ENCODE assay signal across 27 mouse cellular contexts in genomic region chr10:59277729-59278475, GRCm38 (mm10). TPM values are rescaled to one million over a fixed set of nuclear protein-coding genes. Genes with fewer than 3 reads are reported as not detected.
DNase-seq lines count a peak whose midpoint lies in the region; ATAC-seq lines count a peak whose summit lies in the region.
"Had no signal": no experiment of that assay in that cellular context is flagged by ENCODE, and none has a peak within 500 bp of the region (broad histone marks: within the 10 kb centered on the region; RNA-seq: fewer than 3 reads in every experiment).

No protein-coding gene starts in this region.

- H3K27me3 ChIP-seq in kidney, embryonic 16.5 days (ENCODE audit: insufficient read depth, low read length), result no peaks in the 10 kb centered on the region
- H3K27me3 ChIP-seq in kidney, embryonic 15.5 days, result no peaks in the 10 kb centered on the region
- H3K27me3 ChIP-seq in midbrain, embryonic 16.5 days (ENCODE audit: control insufficient read depth, insufficient read depth, low read depth, low read length), result no peaks in the 10 kb centered on the region
- no peaks in the 10 kb centered on the region for H3K27me3 ChIP-seq in midbrain, embryonic 14.5 days (ENCODE audit: control insufficient read depth, insufficient read depth, low read length)
- no peaks in the 10 kb centered on the region for H3K27me3 ChIP-seq in intestine, embryonic 16.5 days (replicated peaks; ENCODE audit: control insufficient read depth, insufficient read depth, low read length)
- H3K27me3 ChIP-seq: forebrain, embryonic 15.5 days; heart, embryonic 12.5 days; midbrain, embryonic 13.5 days; neural tube, embryonic 13.5 days had no signal

- no peaks in the 10 kb centered on the region for H3K9me3 ChIP-seq in kidney, embryonic 16.5 days (ENCODE audit: low read length)
- no peaks in the 10 kb centered on the region for H3K9me3 ChIP-seq in kidney, embryonic 15.5 days (replicated peaks)
- H3K9me3 ChIP-seq in midbrain, embryonic 16.5 days (replicated peaks; ENCODE audit: control insufficient read depth, low read length, poor library complexity, severe bottlenecking), result no peaks in the 10 kb centered on the region
- H3K9me3 ChIP-seq in midbrain, embryonic 14.5 days (ENCODE audit: control insufficient read depth, low read length), result no peaks in the 10 kb centered on the region
- H3K9me3 ChIP-seq in intestine, embryonic 16.5 days (ENCODE audit: control insufficient read depth, low read length), result no peaks in the 10 kb centered on the region
- H3K9me3 ChIP-seq: embryonic facial prominence, embryonic 10.5 days; forebrain, embryonic 15.5 days; heart, embryonic 12.5 days; limb, embryonic 10.5 days; midbrain, embryonic 13.5 days; neural tube, embryonic 13.5 days had no signal

- no peak for DNase-seq in midbrain, embryonic 14.5 days
- no peak for DNase-seq in cerebellum, postnatal 25 days
- no peak for DNase-seq in Muller cell, postnatal 12 days (ENCODE audit: inconsistent ontology term)
- DNase-seq: adrenal gland, postnatal 10 days; cerebellum, adult 9-10 months; gastrocnemius, postnatal 10 days; heart, adult 18-20 months; heart, postnatal 10 days; lung, postnatal 14 days; retina, postnatal 1 day; right cerebral cortex, postnatal 25 days; spleen, adult 18-20 months; thymus, postnatal 14 days had no signal

- no peak overlapping the region for H3K4me3 ChIP-seq in kidney, embryonic 16.5 days (ENCODE audit: low read length)
- H3K4me3 ChIP-seq in kidney, embryonic 15.5 days (replicated peaks), result no peak overlapping the region
- no peak overlapping the region for H3K4me3 ChIP-seq in midbrain, embryonic 16.5 days (ENCODE audit: low read depth, low read length)
- H3K4me3 ChIP-seq in midbrain, embryonic 14.5 days (replicated peaks; ENCODE audit: low read depth, low read length), result no peak overlapping the region
- H3K4me3 ChIP-seq in intestine, embryonic 16.5 days (ENCODE audit: low read length), result no peak overlapping the region
- H3K4me3 ChIP-seq: embryonic facial prominence, embryonic 10.5 days; forebrain, embryonic 15.5 days; heart, embryonic 12.5 days; limb, embryonic 10.5 days; midbrain, embryonic 13.5 days; myocyte; neural tube, embryonic 13.5 days had no signal

- H3K36me3 ChIP-seq in kidney, embryonic 16.5 days (ENCODE audit: insufficient read depth, low read length), result no peaks in the 10 kb centered on the region
- H3K36me3 ChIP-seq in kidney, embryonic 15.5 days, result no peaks in the 10 kb centered on the region
- no peaks in the 10 kb centered on the region for H3K36me3 ChIP-seq in midbrain, embryonic 16.5 days (ENCODE audit: control insufficient read depth, insufficient read depth, low read length)
- H3K36me3 ChIP-seq in midbrain, embryonic 14.5 days (ENCODE audit: control insufficient read depth, insufficient read depth, low read length), result no peaks in the 10 kb centered on the region
- no peaks in the 10 kb centered on the region for H3K36me3 ChIP-seq in intestine, embryonic 16.5 days (ENCODE audit: control insufficient read depth, insufficient read depth, low read length)
- H3K36me3 ChIP-seq: embryonic facial prominence, embryonic 10.5 days; forebrain, embryonic 15.5 days; heart, embryonic 12.5 days; limb, embryonic 10.5 days; midbrain, embryonic 13.5 days; neural tube, embryonic 13.5 days had no signal

- peaks cover 13% of the 10 kb centered on the region for H3K4me1 ChIP-seq in kidney, embryonic 16.5 days (ENCODE audit: insufficient read depth, low read length)
- H3K4me1 ChIP-seq in kidney, embryonic 15.5 days, result peaks cover 17% of the 10 kb centered on the region
- H3K4me1 ChIP-seq in midbrain, embryonic 16.5 days (ENCODE audit: control insufficient read depth, insufficient read depth, low read length), result no peaks in the 10 kb centered on the region; the same call in 1 of the 2 replicates
- H3K4me1 ChIP-seq in midbrain, embryonic 14.5 days (ENCODE audit: control insufficient read depth, insufficient read depth, low read length), result no peaks in the 10 kb centered on the region
- peaks cover 6% of the 10 kb centered on the region; the same call in 1 of the 2 replicates for H3K4me1 ChIP-seq in intestine, embryonic 16.5 days (ENCODE audit: control insufficient read depth, insufficient read depth, low read length)
- H3K4me1 ChIP-seq: forebrain, embryonic 15.5 days; midbrain, embryonic 13.5 days; neural tube, embryonic 13.5 days had no signal

- peak; percentile 25; the same call in 1 of the 2 replicates for ATAC-seq in kidney, embryonic 16.5 days (ENCODE audit: low FRiP score, low TSS enrichment)
- no peak for ATAC-seq in kidney, embryonic 15.5 days (replicated peaks; ENCODE audit: low FRiP score)
- ATAC-seq in midbrain, embryonic 16.5 days, result peak; percentile 89
- no peak for ATAC-seq in midbrain, embryonic 14.5 days (ENCODE audit: low FRiP score, low TSS enrichment)
- ATAC-seq in intestine, embryonic 16.5 days, result 0 out of 2 replicates have a peak, but pooled peaks have one; percentile 14
- ATAC-seq: activated CD4-positive, CD25-positive, alpha-beta regulatory T cell, adult 4 months; forebrain, embryonic 15.5 days; midbrain, embryonic 13.5 days had no signal

- 39% methylated on average over 5 of the region's 5 CpGs for WGBS in kidney, embryonic 16.5 days
- WGBS in kidney, embryonic 15.5 days, result 43% methylated on average over 5 of the region's 5 CpGs
- WGBS in midbrain, embryonic 16.5 days, result 55% methylated on average over 5 of the region's 5 CpGs
- 63% methylated on average over 5 of the region's 5 CpGs for WGBS in midbrain, embryonic 14.5 days
- WGBS in intestine, embryonic 16.5 days, result 42% methylated on average over 5 of the region's 5 CpGs

- H3K9ac ChIP-seq in kidney, embryonic 16.5 days (replicated peaks; ENCODE audit: low read length), result no peak overlapping the region
- H3K9ac ChIP-seq in kidney, embryonic 15.5 days, result no peak overlapping the region
- H3K9ac ChIP-seq in midbrain, embryonic 16.5 days (ENCODE audit: low read depth, low read length), result no peak overlapping the region
- no peak overlapping the region for H3K9ac ChIP-seq in midbrain, embryonic 14.5 days (replicated peaks; ENCODE audit: low read length)
- no peak overlapping the region for H3K9ac ChIP-seq in intestine, embryonic 16.5 days (ENCODE audit: low read depth, low read length)
- H3K9ac ChIP-seq: forebrain, embryonic 15.5 days; heart, embryonic 12.5 days; liver, embryonic 14.5 days; midbrain, embryonic 13.5 days; neural tube, embryonic 13.5 days had no signal

- no peak overlapping the region for H3K4me2 ChIP-seq in kidney, embryonic 16.5 days (replicated peaks; ENCODE audit: low read depth, low read length)
- no peak overlapping the region for H3K4me2 ChIP-seq in kidney, embryonic 15.5 days
- no peak overlapping the region for H3K4me2 ChIP-seq in midbrain, embryonic 16.5 days (ENCODE audit: low read length)
- no peak overlapping the region for H3K4me2 ChIP-seq in midbrain, embryonic 14.5 days (ENCODE audit: low read length)
- no peak overlapping the region for H3K4me2 ChIP-seq in intestine, embryonic 16.5 days (ENCODE audit: low read depth, low read length)
- H3K4me2 ChIP-seq: forebrain, embryonic 15.5 days; heart, embryonic 12.5 days; midbrain, embryonic 13.5 days; neural tube, embryonic 13.5 days had no signal

- no peak overlapping the region for H3K27ac ChIP-seq in kidney, embryonic 16.5 days (ENCODE audit: low read length)
- H3K27ac ChIP-seq in kidney, embryonic 15.5 days, result no peak overlapping the region
- peak overlapping the region; percentile 26; the same call in 1 of the 2 replicates for H3K27ac ChIP-seq in midbrain, embryonic 16.5 days (ENCODE audit: low read length)
- no peak overlapping the region for H3K27ac ChIP-seq in midbrain, embryonic 14.5 days (replicated peaks; ENCODE audit: low read depth, low read length)
- H3K27ac ChIP-seq in intestine, embryonic 16.5 days (ENCODE audit: low read length), result no peak overlapping the region
- H3K27ac ChIP-seq: embryonic facial prominence, embryonic 10.5 days; forebrain, embryonic 15.5 days; kidney, postnatal 0 days; limb, embryonic 10.5 days; liver, embryonic 14.5 days; midbrain, embryonic 13.5 days; neural tube, embryonic 13.5 days had no signal

RNA-seq across cellular contexts. Expression of gene P4ha1, which starts 45.2 kb away (rescaled TPM):
- 72.5 and 78.0 TPM in 2 replicates for polyA plus RNA-seq in kidney, embryonic 16.5 days (2015; fragmentation: Nextera tagmentation; extraction: Ambion mirVana)
- polyA plus RNA-seq in kidney, embryonic 15.5 days (2015; fragmentation: Nextera tagmentation; extraction: Ambion mirVana), result 68.4 TPM in 2 replicates
- polyA plus RNA-seq in midbrain, embryonic 16.5 days (2015; fragmentation: Nextera tagmentation; extraction: Ambion mirVana), result 29.7 and 32.2 TPM in 2 replicates
- polyA plus RNA-seq in midbrain, embryonic 14.5 days (2014; fragmentation: Nextera tagmentation; extraction: Ambion mirVana), result 15.7 and 22.4 TPM in 2 replicates
- polyA plus RNA-seq in intestine, embryonic 16.5 days (2015; fragmentation: Nextera tagmentation; extraction: Ambion mirVana), result 66.0 and 69.4 TPM in 2 replicates

RNA-seq across cellular contexts. Expression of gene Sowahc, which starts 56.1 kb away (rescaled TPM):
- polyA plus RNA-seq in kidney, embryonic 16.5 days (2015; fragmentation: Nextera tagmentation; extraction: Ambion mirVana), result 11.4 and 11.7 TPM in 2 replicates
- polyA plus RNA-seq in kidney, embryonic 15.5 days (2015; fragmentation: Nextera tagmentation; extraction: Ambion mirVana), result 10.8 and 12.1 TPM in 2 replicates
- polyA plus RNA-seq in midbrain, embryonic 16.5 days (2015; fragmentation: Nextera tagmentation; extraction: Ambion mirVana), result 22.1 and 23.8 TPM in 2 replicates
- 17.7 and 18.3 TPM in 2 replicates for polyA plus RNA-seq in midbrain, embryonic 14.5 days (2014; fragmentation: Nextera tagmentation; extraction: Ambion mirVana)
- polyA plus RNA-seq in intestine, embryonic 16.5 days (2015; fragmentation: Nextera tagmentation; extraction: Ambion mirVana), result 11.2 and 11.7 TPM in 2 replicates

RNA-seq across cellular contexts. Expression of gene Sept10, which starts 56.3 kb away (rescaled TPM):
- 46.3 and 48.6 TPM in 2 replicates for polyA plus RNA-seq in kidney, embryonic 16.5 days (2015; fragmentation: Nextera tagmentation; extraction: Ambion mirVana)
- 52.2 and 55.2 TPM in 2 replicates for polyA plus RNA-seq in kidney, embryonic 15.5 days (2015; fragmentation: Nextera tagmentation; extraction: Ambion mirVana)
- 10.4 and 13.3 TPM in 2 replicates for polyA plus RNA-seq in midbrain, embryonic 16.5 days (2015; fragmentation: Nextera tagmentation; extraction: Ambion mirVana)
- 8.9 and 18.4 TPM in 2 replicates for polyA plus RNA-seq in midbrain, embryonic 14.5 days (2014; fragmentation: Nextera tagmentation; extraction: Ambion mirVana)
- 24.6 and 25.6 TPM in 2 replicates for polyA plus RNA-seq in intestine, embryonic 16.5 days (2015; fragmentation: Nextera tagmentation; extraction: Ambion mirVana)

Comparison
In these comparisons a context has a peak if more than half of its experiments do, and no peak if none do; other contexts are left out.
1. ATAC-seq: peak in kidney, embryonic 16.5 days (single experiment), midbrain, embryonic 16.5 days (single experiment) and intestine, embryonic 16.5 days (single experiment); none in kidney, embryonic 15.5 days (single experiment) and midbrain, embryonic 14.5 days (single experiment).